Mouse (Mus musculus) erythroblast, embryonic 14.5 days (primary cell): ENCODE results near the gene Slc9a3. TPM values are rescaled to one million over a fixed set of nuclear protein-coding genes. Genes with fewer than 3 reads are reported as not detected.

Experiments
- H3K27me3 ChIP-seq: 2 replicates; pipeline ENCODE4 v1.6.1; 2012; ENCODE audit warnings: inconsistent platforms; ENCODE audit not compliant: control insufficient read depth
- H3K36me3 ChIP-seq: 2 replicates; pipeline ENCODE4 v1.6.1; 2012; ENCODE audit warnings: mild to moderate bottlenecking, inconsistent platforms; ENCODE audit not compliant: control insufficient read depth
- H3K4me1 ChIP-seq: 2 replicates; pipeline ENCODE4 v1.6.1; 2012; ENCODE audit warnings: inconsistent platforms; ENCODE audit not compliant: control insufficient read depth
- H3K4me3 ChIP-seq: replicated peaks from 2 replicates; pipeline ENCODE3; 2012; ENCODE audit warnings: moderate library complexity, mild to moderate bottlenecking, inconsistent platforms
- H3K9me3 ChIP-seq: 2 replicates; pipeline ENCODE4 v1.6.1; 2012; ENCODE audit warnings: low read length, inconsistent platforms, mixed read lengths; ENCODE audit not compliant: control insufficient read depth
- GATA1 ChIP-seq: IDR thresholded peaks from 2 replicates; pipeline ENCODE4 v1.6.1; 2012; ENCODE audit warnings: low read length, inconsistent platforms, mixed read lengths
- TAL1 ChIP-seq: IDR thresholded peaks from 3 replicates; pipeline ENCODE4 v1.6.1; 2012; ENCODE audit warnings: low read length, inconsistent platforms, mixed read lengths
- polyA plus RNA-seq: library from polyadenylated mRNA; stranded (reverse); fragments of >175 nt; gene quantifications from 2 replicates; pipeline ENCODE4 v1.2.3, GENCODE M21; 2012

The Slc9a3 gene
- polyA plus RNA-seq, 1 experiment: not detected

DNA sequence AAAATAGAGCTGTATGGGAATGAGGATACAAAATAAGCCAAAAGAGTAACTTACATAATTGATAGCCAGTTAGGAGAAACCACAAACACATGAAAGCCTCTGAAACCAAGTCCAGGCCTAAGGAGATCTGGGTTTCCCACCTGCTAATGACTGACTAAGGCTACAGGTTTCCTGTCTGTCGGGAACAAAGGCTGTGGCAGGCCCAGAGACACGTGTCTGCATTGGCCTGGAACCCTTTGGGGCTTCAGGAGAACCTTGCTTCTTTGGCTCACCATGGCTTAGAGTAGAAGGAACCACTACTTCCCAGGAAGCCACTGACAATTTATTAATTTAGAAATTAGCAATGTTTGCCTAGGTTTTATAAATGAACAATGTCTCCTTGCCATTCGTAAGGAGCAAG is 22.0 kb downstream of the Slc9a3 start:
- no peaks in the 10 kb centered on the region for H3K36me3 ChIP-seq
- H3K9me3 ChIP-seq: no peaks in the 10 kb centered on the region
- H3K4me1 ChIP-seq: peaks cover 16% of the 10 kb centered on the region
- TF ChIP-seq GATA1 (no peak), TAL1 (no peak)
- H3K4me3 ChIP-seq: no peak overlapping the region
- H3K27me3 ChIP-seq: no peaks in the 10 kb centered on the region

- Histone ChIP-seq H3K9me3 (no peaks in the 10 kb centered on the region), H3K36me3 (no peaks in the 10 kb centered on the region), H3K4me3 (no peak overlapping the region), H3K4me1 (peaks cover 24% of the 10 kb centered on the region), H3K27me3 (no peaks in the 10 kb centered on the region)
- TF ChIP-seq TAL1: no peak
- no peak for TF ChIP-seq GATA1
These were observed 23.0 kb downstream of the Slc9a3 start for GRCm38 (mm10) chr13:74144120-74144884.

GRCm38 (mm10) chr13:74145983-74146622 is 24.8 kb downstream of the Slc9a3 start:
- TF ChIP-seq TAL1 (no peak), GATA1 (no peak)
- Histone ChIP-seq H3K4me1 (peaks cover 28% of the 10 kb centered on the region), H3K27me3 (no peaks in the 10 kb centered on the region), H3K4me3 (no peak overlapping the region), H3K9me3 (no peaks in the 10 kb centered on the region), H3K36me3 (no peaks in the 10 kb centered on the region)

DNA sequence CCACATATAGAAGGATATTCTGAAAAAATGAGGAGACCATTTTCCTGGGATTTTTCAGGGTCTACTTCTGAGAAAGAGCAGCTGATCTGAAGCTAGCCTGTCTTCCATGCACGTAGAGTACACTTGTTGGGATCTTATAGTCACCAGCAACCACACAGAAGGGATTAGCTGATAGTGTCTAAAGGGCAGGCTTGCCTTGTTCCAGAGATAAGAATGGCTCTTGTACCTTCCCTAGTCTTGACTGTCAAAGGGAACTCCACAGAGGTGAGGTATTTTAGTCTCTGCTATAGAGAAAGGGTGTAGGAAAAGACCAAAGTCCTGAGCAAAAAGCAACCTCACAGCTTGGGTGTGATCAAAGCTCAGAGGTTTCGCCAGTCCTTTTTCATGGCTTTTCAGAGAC is 26.1 kb downstream of the Slc9a3 start:
- peaks cover 28% of the 10 kb centered on the region for H3K4me1 ChIP-seq
- H3K9me3 ChIP-seq: no peaks in the 10 kb centered on the region
- TF ChIP-seq GATA1 (no peak), TAL1 (no peak)
- no peaks in the 10 kb centered on the region for H3K36me3 ChIP-seq
- no peaks in the 10 kb centered on the region for H3K27me3 ChIP-seq
- H3K4me3 ChIP-seq: no peak overlapping the region

GRCm38 (mm10) chr13:74166348-74167056 is 45.2 kb downstream of the Slc9a3 start:
- H3K9me3 ChIP-seq: no peaks in the 10 kb centered on the region
- H3K36me3 ChIP-seq: peaks cover 19% of the 10 kb centered on the region
- peaks cover 18% of the 10 kb centered on the region for H3K4me1 ChIP-seq
- TF ChIP-seq GATA1: no peak
- TF ChIP-seq TAL1: no peak
- no peaks in the 10 kb centered on the region for H3K27me3 ChIP-seq
- peak overlapping the region; percentile 51 for H3K4me3 ChIP-seq

DNA sequence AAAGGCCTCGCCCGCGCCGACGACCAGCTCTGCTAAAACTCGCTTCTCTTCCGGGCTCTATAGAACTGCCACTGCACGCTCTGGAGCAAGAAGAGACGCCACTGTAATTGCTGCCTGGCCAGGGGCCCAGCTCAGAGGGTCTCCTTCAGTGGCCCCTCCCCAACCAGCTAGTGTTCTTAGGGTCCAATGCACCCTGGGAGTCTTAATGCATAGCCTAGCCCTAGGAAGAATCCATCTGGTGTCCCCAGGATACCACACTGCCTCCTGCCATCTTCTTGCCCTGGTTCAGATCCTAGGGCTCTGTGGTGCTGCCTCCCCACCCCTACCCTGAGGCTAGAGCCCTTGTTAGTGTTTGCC is 45.8 kb downstream of the Slc9a3 start:
- H3K4me3 ChIP-seq: peak overlapping the region; percentile 51
- peaks cover 24% of the 10 kb centered on the region for H3K36me3 ChIP-seq
- TF ChIP-seq TAL1 (no peak), GATA1 (no peak)
- H3K4me1 ChIP-seq: peaks cover 18% of the 10 kb centered on the region
- H3K27me3 ChIP-seq: no peaks in the 10 kb centered on the region
- no peaks in the 10 kb centered on the region for H3K9me3 ChIP-seq

DNA sequence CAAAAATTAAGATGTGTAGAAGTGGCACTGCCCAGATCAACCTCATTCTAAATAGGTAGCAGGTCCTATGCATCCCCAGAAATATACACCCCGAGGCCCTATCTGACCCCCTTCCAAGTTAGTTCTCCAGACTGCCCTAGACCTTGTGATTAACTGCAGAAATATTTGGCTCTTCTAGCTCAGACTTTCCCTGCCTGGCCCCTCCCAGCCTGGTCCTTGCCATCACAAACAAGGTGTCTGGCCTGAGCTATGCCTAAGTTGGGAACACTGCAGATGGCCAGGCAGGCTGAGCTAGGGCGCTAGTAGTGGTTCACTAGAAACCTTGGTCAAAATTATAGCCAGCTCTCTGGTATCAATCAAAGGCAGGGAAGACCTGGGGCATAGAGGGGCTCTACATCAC is 46.2 kb downstream of the Slc9a3 start:
- Histone ChIP-seq H3K36me3 (peaks cover 27% of the 10 kb centered on the region), H3K9me3 (no peaks in the 10 kb centered on the region), H3K27me3 (no peaks in the 10 kb centered on the region), H3K4me3 (no peak overlapping the region), H3K4me1 (peaks cover 18% of the 10 kb centered on the region)
- no peak for TF ChIP-seq TAL1
- TF ChIP-seq GATA1: no peak

DNA sequence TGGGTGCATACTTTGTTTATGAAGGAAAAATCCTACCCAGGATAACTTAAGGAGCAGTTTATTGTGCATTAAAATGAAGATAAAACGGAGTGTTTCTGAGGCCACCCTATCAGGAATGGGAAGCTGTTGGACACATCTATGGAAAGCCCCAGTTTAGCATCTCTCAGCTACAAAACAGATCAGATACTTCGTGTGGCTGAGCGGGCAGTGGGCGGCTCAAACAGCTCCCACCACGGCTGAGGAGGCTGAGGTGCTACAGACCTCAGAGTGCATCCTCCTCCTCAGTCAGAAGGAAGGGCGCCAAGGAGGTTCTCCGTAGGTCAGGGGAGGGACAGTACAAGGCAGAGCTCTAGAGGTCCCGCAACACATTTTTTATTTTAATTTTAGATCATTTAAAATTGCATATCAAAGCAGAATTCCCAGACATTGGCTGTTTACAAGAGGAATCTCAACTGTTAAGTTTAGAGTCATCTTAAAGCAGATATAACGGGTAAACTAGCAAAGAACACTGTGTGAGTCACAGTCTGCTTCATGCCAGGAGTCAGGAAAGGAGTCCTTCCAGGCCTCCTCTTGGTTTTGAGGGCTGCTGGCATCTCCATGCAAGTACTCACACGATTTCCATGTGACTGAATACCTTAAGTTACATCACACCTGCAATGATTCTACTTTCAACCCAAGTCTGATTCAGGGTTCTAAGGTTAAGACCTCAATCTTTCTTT is 48.3 kb downstream of the Slc9a3 start:
- H3K36me3 ChIP-seq: peaks cover 48% of the 10 kb centered on the region
- no peak for TF ChIP-seq TAL1
- TF ChIP-seq GATA1: no peak
- peaks cover 18% of the 10 kb centered on the region for H3K4me1 ChIP-seq
- no peak overlapping the region for H3K4me3 ChIP-seq
- H3K9me3 ChIP-seq: no peaks in the 10 kb centered on the region
- H3K27me3 ChIP-seq: no peaks in the 10 kb centered on the region

- H3K27me3 ChIP-seq: no peaks in the 10 kb centered on the region
- no peaks in the 10 kb centered on the region for H3K9me3 ChIP-seq
- TF ChIP-seq GATA1 (no peak), TAL1 (no peak)
- H3K4me1 ChIP-seq: peaks cover 4% of the 10 kb centered on the region
- peaks cover 65% of the 10 kb centered on the region for H3K36me3 ChIP-seq
- no peak overlapping the region for H3K4me3 ChIP-seq
These were observed 50.8 kb downstream of the Slc9a3 start for GRCm38 (mm10) chr13:74172036-74172435.
